Mouse (Mus musculus) natural killer cell, adult 2 months (primary cell): ENCODE measurements around the gene Sgms1.
"Not testable (repeated sequence)": the region's sequence is repeated elsewhere in the genome, so short reads cannot be mapped to it uniquely, and the experiment has no call there.

Experiments used
- DNase-seq, 2 experiments: peaks; one replicate each; pipeline ENCODE4 v3.0.0; 2022; ENCODE audit warnings: low spot score in 2 of 2

Gene Sgms1

DNA sequence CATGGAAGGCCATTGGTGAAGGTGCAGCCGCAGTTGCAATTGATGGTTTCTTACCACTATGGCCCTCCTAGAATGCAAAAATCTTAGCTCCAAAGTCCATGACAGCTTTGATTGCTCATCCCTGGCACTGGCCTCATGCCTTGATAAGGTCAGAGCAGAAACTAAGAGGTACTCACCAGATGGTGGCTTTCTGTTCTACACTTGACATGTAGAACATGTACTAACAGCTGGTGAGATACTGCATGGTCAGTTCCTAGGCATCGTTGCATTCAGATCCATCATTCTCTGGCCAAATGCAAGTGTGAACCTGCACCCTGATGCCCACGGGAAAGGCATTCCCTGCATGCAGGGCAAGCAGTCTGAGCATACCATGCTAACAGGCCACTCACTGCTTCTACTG lies 63.4 kb downstream of the Sgms1 start:
- DNase-seq = no peak

DNA sequence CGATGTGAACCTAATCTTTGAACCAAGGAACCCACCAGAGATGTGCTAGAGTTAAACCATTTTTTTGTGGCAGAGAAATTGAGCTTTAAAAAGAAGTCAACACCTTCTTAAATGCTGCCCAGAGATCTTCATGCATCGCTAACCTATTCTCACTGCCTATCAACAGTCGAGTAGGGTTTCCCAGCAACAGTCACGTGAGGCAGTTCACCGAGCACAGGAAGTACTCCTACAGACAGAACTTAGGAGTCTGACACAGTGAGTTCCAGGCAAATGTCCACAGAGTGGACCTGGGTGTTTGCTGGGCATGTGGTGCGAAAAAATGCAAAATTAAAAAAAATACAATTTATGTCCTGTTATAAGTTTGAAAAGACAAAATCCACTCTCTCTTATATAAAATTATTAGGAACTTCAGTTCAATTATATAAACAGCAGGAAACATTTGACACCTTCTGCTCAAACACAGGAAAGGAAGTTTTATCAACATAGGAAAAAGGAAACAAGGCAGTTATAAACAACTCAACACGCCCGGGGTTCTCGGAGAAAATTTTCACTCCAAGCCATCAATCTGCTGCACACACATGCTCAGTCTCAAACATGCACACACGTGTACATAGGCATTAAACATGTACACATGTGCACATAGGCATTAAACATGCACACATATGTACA lies 64.3 kb downstream of the Sgms1 start:
- DNase-seq = peak in 1 of 2 experiments; percentile 44

DNA sequence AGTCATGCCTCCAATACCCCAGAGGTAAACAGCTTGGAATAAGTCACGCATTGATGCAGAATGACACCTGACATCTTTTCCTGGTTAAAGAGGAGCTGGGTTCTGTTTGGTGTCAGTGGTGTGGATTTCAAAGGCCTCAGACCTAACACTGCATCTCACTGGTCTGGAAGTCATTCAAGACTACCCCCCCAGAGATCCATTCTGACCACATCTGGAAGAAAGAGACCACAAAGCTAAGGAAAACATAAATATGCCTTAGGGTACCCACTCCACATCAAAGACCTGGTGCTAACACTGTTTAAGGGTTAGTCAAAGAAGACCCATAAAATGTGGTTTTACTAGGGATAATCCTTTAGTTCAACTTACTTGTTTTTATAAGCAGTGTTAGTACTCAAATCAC lies 65.0 kb downstream of the Sgms1 start:
- DNase-seq = no peak

DNA sequence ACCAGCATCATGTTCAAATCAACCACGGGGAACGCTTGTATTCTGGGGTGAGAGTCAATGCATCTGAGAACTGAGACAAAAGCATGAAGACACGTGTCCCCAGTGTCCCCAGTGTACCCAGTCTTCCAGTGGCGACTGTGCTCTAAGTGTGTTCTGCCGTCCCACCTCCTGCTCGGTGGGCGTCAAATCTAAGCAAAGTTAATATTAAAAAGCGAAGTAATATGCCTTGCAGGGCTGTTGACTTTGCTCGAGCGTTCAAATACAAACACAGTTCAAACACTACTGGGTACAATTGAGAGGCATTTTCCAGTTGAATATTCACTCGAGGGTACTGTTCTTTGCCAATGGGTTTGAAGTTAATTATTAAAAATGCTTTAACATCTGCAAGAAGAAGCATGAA lies 66.4 kb downstream of the Sgms1 start:
- no peak for DNase-seq

DNA sequence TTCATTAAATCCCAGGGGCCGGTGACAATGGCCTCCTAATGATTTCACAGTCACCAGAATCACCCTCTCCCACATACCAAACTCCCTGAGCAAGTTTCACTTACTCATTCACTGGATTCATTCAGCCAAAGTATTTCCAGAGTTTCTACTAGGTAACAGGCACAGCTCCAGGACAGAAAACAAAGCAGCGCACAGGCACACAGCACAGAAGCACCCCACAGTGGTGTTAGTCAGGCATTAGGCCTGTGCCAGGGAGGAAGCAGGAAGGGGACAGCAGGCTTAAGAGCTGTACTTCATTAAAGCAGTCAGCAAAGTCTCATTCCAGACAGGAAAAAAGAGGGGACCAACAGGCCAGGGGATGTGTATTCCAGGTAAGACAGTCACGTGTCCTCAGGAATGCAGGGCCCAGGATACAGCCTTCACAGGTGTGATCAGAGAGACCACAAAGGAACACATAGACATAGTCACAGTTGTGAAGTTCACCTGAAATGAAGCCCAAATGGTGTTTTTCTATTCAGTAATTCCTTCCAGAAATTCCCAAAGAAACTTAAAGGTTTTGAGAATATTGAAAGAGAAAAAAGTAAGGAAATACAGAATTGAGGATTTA lies 67.0 kb downstream of the Sgms1 start:
- no peak for DNase-seq

DNA sequence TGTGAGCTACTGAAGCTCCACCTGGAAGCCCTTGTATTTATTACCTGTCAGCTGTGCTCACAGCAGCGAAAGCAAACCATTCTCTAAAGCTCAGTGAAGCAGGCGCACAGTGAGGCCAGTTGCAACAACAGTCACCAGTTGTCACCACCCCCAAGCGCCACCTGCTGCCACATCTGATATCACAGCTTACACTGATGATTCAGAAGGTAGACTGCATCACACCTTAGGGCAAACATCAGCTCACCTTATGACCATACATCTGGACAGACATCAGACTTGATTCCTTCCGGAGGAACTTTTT lies 69.2 kb downstream of the Sgms1 start:
- peak; percentile 21 to 83 for DNase-seq

DNA sequence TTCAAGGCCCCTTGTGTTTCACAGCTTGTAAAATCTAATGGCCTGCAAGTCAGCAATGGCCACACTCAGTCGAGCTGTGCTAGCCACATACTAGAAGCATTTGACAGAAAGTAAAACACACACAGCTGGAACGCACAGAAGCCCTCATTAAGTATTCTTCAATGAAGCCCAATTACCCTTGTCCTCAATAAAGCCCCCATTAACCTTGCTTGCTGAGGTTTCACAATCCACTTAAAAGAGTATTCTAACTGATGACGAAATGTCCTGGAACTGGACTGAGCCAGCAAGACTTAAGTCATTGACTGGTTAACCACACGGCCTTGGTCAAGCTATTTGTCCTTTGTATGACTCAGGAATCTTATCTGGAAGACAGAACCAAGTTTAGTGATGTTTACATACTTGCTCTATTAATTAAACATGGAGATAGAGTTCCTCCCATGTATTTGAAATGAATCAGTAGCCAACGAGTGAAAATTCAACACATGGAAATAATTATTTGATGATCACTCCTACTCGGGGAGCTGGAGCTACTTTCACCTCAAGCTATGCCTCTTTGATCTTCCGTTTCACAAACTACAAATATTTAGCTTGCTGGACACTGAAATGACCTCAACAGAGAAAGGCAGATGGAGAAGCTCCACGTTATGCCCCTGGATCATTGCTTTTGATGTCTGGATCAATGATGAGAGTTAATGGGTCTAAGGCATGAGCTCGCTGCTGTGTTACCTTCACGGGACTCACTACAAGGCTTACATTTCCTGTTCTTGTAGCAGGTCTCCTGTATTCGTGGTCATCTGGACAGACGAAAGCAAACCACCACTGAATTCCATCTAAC lies 69.8 kb downstream of the Sgms1 start:
- DNase-seq = no peak

DNA sequence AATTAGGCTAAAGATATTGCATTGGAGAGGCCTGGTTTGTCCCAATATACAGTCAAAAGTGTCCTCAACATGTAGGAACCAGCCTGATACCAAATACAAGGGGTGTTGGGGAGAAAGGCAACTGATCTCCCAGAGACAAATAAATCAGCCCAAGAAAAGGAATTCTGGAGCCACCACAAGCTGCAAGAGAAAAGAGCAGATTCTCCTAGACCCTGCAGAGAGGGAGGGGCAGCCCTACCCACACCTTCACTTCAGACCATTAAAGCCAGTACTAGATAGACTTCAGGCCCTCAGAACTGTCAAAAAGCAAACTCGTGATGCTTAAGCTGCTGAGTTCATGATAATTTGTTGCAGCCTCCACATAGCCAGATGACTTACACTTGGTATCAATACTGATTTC lies 70.5 kb downstream of the Sgms1 start:
- no peak for DNase-seq

DNA sequence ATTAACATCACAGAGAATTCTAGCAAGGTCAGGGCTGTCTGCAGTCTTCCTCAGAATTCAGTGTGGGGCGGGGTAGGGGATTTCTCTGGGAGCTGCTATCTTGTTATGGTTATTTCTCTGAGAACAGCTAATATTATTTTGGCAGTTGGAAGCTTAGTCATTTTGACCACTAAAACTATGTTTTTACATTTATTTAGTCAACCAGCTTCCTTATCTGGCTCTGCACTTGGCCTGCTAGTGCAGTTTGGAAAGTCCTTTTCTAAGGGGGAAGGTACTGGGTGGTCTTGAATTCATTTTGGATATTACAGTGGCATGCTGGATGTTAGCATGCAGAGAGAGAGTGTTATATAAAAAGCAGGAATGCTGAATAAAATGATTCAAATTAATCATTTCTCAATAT lies 72.2 kb downstream of the Sgms1 start:
- not testable (repeated sequence) for DNase-seq

DNA sequence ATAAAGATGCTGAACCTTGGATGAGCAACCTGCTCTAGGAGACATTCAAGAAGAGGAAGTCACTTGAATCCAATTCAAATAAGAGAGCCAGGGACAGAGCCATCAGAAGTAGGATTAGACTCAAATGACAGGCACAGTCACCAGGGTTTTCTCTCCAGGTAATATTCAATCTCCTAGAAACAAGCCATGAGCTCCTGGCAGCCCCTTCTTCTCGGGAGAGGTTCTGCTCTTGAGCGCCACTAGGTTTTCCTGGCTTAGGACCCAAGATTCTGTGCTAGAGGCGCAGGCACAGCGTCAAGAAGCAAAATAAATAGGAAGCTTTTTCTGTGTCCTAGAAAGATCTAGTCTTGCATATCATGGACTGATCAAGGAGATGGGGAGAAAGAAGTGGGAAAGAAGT lies 76.2 kb downstream of the Sgms1 start:
- DNase-seq = no peak

DNA sequence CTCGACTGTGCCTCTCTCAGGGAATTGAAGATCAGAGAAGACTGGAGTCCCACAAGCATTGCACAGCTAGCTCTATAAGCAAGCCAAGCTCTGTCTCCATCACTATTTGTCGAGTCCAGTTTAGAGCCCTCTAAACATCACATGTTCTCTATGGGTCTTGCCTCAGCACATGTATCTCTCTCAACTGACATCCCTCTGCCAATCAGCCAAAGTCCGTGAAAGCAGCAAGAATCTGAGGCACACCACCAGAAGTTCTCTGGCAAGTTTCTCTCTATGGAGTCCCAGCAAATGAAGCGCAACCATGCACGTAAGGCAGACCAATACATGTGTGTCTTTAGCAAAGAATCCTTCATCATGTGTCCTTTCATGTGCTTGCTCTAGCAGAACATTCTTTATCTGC lies 77.8 kb downstream of the Sgms1 start:
- no peak for DNase-seq

DNA sequence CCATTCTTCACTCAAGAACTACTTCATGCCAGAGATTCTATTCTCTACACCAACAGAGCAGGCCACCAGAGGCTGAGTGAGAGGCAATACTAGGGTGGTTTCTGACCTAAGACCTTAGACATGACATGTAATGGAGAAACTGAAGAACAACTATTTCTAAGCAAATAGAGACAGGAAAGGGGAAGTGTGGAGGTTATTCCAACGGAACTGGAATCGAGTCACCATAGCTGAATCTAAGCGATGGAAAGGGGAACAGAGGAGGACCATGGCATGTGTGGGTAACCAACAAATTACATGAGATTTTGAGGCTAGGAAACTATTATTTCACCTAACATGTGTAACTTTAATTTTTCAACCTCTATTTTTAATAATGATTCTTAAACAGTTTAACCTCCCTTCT lies 78.5 kb downstream of the Sgms1 start:
- no peak for DNase-seq

DNA sequence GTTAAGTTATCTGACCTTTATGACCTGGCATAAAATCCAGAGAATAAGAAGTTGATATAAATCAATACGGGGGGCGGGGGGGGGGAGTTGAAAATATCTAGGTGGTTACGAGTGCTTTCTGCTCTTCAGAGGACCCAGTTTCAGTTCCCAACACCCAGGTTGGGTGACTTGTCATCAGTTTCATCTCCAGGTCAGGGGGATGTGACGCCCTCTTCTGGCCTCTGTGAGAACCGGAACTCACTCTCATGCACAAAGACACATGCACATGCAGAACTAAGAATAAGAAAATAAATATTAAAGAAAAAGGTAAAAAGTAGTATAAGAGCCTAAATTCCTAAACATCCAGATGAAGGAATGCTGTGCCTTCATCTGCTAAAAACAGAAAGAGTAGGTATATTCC lies 79.0 kb downstream of the Sgms1 start:
- DNase-seq = no peak

DNA sequence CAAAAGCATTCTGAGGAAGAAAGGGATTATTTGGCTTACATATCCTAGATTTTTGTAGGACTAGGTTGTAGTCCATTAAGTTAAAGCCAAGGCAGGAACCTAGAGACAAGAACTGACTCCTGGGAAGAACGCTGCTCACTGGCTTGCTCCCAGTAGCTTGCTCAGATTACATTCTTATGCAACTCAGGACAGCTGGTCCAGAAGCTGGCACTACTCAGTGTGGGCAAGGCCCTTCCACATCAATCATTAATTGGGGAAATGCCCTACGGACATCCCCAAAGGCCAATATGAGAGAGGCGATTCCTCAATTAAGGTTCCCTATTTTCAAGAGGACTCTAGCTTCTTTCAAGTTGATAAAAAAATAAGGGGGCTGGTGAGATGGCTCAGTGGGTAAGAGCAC lies 80.2 kb downstream of the Sgms1 start:
- DNase-seq = no peak

DNA sequence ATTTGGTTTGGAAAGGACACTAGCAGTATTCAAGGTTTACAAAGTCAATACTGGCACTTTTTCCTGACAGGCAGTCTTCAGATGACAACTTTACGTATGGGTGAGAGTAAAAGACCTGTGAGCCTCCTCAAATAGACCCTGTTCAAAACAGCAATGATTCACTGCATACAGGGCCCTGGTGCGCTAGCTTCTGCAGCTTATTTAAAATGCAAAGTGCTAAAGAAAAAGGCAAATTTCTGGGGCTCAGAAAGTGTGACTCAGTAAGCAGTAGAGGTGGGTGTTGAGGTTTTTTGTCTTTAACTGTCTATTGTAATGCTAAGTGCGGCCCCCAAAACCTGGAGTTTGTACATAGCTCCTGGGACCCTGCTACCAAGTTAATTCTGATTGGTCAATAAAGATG lies 81.2 kb downstream of the Sgms1 start:
- no peak for DNase-seq

DNA sequence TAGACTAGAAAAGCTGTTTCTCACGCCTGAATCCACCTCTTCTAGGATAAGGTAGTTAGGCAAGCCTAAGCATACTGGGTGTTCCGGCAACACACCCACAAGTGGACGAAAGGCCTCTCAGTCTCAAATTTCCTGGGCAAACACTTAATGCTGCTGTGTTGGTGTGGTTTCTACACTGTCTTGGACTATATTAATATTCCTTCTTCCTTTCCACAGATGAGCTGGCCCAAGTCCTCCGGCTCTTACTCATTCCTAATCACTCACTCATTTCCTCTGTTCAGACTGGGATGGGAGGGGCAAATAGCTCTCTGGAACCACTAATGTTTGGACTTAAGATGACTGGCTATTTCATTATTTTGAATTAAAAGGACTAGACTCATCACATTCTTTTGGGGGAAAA lies 84.6 kb downstream of the Sgms1 start:
- DNase-seq = no peak

DNA sequence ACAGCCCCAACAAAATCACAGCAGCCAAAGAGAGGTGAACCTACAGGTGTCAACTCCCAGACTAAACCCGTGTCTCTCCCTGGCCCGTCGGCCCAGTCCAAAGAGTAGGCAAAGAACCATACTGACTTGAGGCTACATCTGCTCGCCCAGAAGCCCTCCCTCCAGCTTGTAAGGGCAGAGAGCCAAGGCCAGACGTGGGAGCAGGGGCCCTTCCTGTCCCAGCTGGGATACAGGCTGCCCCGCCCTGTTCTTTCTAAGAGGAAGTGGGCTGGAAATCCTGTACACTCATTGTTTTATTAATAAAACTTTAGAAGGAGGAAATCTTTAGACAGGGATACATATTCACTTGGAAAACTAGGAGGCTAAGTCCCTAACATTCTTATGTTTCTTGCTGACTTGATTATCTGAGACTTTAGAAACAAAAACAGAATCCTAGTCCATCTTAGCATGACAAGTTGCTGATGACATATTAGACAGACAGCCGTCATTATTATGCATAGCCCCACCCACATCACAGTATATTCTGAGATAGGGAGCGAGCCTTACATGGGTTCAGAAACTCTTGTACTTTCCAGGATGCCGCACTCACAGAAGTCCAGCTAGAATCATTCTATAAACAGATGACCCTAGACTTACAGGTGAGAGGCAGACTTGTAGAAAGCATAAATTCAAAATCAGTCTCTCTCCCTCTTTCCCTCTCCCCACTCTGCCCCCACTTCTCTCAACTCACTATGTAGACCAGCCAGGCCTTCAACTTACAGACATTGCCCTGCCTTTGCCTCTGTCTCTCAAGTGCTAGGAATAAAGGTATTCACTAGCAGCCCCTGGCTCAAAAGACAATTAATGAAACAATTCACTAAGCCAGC lies 85.3 kb downstream of the Sgms1 start:
- no peak for DNase-seq

DNA sequence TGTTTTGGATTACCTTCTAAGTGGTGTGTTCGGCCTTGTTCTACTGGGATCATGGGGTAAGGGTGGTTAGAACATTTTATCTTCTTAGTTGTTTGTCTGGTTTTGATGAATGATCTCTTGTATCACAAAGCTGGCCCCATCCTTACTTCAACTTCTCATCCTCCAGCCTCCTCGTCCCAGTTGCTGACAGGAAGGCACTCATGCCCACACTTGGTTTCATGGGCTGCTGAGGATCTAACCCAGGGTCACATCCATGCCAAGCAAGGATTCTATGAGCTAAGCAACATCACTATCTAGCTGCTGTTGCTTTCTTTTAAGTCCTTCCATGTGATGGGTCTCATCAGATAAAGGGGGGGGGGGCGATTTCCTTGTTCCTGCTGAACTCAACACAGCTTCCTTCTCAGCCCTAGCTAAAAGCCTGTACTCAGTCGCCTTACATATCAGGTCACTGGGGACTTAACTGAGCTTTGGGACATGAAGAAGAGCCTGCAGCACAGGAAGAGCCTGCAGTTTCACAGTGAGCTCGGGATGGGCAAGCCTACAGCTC lies 86.6 kb downstream of the Sgms1 start:
- no peak for DNase-seq

DNA sequence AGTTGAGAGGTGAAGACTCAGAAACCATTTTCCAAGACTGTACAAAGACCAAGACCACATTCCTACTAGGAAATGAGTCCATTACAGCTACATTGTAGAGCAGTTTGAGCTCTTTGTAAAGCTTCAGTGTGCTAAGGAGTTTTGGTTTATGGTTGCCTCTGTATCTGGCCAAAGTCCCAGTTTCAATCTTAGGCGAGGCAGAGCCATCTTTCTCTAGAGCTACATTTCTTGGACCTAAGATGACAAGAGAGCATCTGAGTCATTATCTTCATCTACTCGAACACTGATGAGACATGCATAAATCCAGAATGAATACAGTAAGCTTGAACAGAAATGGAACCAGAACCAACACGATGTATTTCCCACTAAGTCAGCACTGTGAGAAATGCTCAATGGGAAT lies 87.9 kb downstream of the Sgms1 start:
- DNase-seq = no peak

DNA sequence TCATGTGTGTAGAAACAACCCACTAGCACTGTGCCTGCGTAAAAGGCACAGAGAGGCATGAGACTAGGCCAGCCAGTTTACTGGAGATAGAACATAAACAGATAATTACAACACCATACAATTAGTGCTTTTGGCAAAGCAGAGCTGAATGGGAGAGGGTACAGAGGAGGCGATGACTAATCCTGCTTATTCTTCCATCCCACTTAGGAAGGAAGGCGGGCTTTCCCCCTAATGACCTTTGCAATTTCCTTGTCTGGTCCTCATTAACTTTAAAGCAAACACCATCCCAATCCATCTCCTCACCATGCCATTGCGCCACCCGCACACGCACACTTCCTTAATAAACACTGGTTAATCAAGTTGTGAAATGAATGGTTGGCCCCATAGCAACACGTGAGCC lies 91.3 kb downstream of the Sgms1 start:
- DNase-seq = no peak

DNA sequence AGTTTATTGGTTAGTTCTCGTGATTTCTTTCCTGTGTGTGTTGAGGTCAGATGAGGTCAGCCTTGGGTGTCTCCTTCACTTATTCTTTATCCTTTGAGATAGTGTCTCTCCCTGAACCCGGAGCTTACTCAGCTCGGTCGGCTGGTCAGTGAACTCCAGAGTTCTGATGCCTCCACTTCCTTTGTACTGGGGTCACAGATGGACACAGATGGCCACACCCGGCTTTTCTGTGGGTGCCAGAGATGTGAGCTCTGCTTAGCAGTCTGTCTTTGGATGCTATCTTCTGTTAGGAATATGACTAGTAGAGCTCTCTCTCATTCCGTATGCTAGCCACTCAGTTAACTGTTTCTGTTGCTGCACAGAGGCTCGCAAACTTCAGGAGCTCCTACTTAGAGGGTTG lies 92.7 kb downstream of the Sgms1 start:
- DNase-seq = no peak

DNA sequence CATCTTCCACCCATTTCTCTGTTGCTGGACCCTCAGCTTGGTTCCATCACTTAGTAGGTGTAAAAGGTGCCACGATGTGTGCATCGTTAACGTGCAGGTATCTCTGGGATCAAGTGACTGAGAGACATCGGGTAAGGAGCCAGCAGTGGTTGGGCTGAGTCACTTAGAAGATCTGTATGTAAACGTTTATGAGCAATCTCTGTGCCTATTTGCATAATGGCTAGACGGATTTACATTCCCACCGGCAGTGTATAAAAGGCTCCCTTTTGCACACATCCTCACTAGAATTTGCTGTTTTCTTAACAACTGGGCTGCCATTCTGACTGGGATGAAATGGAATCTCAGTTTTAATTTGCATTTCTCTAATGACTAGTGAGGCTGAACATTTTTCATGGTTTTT lies 93.9 kb downstream of the Sgms1 start:
- no peak for DNase-seq
